In genomic region chr2:118667181-118667580, GRCm38 (mm10) we compare ENCODE assay signal across 23 mouse cellular contexts. TPM values are rescaled to one million over a fixed set of nuclear protein-coding genes. Genes with fewer than 3 reads are reported as not detected.
A peak's percentile ranks its signal among the peaks of the same experiment; 100 is the strongest.
DNase-seq lines count a peak whose midpoint lies in the region; ATAC-seq lines count a peak whose summit lies in the region.
"Had no signal": no experiment of that assay in that cellular context is flagged by ENCODE, and none has a peak within 500 bp of the region (broad histone marks: within the 10 kb centered on the region; RNA-seq: fewer than 3 reads in every experiment).

No protein-coding gene starts in this region.

- peak overlapping the region; percentile 42 for H3K27ac ChIP-seq in heart, embryonic 12.5 days (ENCODE audit: poor library complexity, severe bottlenecking)
- no peak overlapping the region for H3K27ac ChIP-seq in hindbrain, embryonic 15.5 days (replicated peaks)
- H3K27ac ChIP-seq in hindbrain, embryonic 11.5 days (ENCODE audit: low read depth, low read length): no peak overlapping the region
- H3K27ac ChIP-seq: embryonic facial prominence, embryonic 15.5 days; gastrocnemius, adult 2 months; hindbrain, embryonic 10.5 days; limb, embryonic 15.5 days; liver, embryonic 15.5 days; neural tube, embryonic 15.5 days had no signal

- ATAC-seq in heart, embryonic 12.5 days (ENCODE audit: insufficient number of reproducible peaks, low FRiP score): no peak
- no peak for ATAC-seq in hindbrain, embryonic 15.5 days (ENCODE audit: low FRiP score, low read depth)
- ATAC-seq in hindbrain, embryonic 11.5 days (ENCODE audit: low FRiP score): no peak
- ATAC-seq: forebrain, embryonic 14.5 days had no signal

- no peaks in the 10 kb centered on the region for H3K36me3 ChIP-seq in heart, embryonic 12.5 days
- no peaks in the 10 kb centered on the region for H3K36me3 ChIP-seq in hindbrain, embryonic 15.5 days
- H3K36me3 ChIP-seq in hindbrain, embryonic 11.5 days (ENCODE audit: control insufficient read depth, insufficient read depth, low read length): no peaks in the 10 kb centered on the region
- H3K36me3 ChIP-seq: embryonic facial prominence, embryonic 15.5 days; hindbrain, embryonic 10.5 days; limb, embryonic 15.5 days; liver, embryonic 15.5 days; neural tube, embryonic 15.5 days had no signal

- intact Hi-C loops in heart, postnatal 10 days (cut with DNase I): no loop called here

- no peak for DNase-seq in heart, postnatal 10 days
- no peak for DNase-seq in hindbrain, embryonic 11.5 days (ENCODE audit: low spot score)
- peak; percentile 62 for DNase-seq in adrenal gland, adult 8-10 months
- peak; percentile 43 for DNase-seq in adrenal gland, postnatal 10 days
- DNase-seq in urinary bladder, postnatal 10 days (ENCODE audit: low spot score): no peak
- DNase-seq: cerebellum, adult 8-10 months; cerebellum, postnatal 36 days; gastrocnemius, adult 2 months; kidney, adult 8-10 months; kidney, postnatal 10 days; left cerebral cortex, postnatal 4 days; lung, postnatal 4 days; right cerebral cortex, adult 18-20 months; thymus, adult 18-20 months; thymus, postnatal 36 days had no signal

- no peak overlapping the region for H3K4me3 ChIP-seq in heart, embryonic 12.5 days
- H3K4me3 ChIP-seq in hindbrain, embryonic 15.5 days: no peak overlapping the region
- no peak overlapping the region for H3K4me3 ChIP-seq in hindbrain, embryonic 11.5 days (ENCODE audit: low read depth, low read length)
- H3K4me3 ChIP-seq: embryonic facial prominence, embryonic 15.5 days; gastrocnemius, adult 2 months; hindbrain, embryonic 10.5 days; limb, embryonic 15.5 days; liver, embryonic 15.5 days; neural tube, embryonic 15.5 days had no signal

- peak overlapping the region; percentile 14; the same call in 1 of the 2 replicates for H3K4me2 ChIP-seq in heart, embryonic 12.5 days
- peak overlapping the region; percentile 67; the same call in 1 of the 2 replicates for H3K4me2 ChIP-seq in hindbrain, embryonic 15.5 days
- H3K4me2 ChIP-seq in hindbrain, embryonic 11.5 days (replicated peaks; ENCODE audit: low read depth, low read length): no peak overlapping the region
- H3K4me2 ChIP-seq: embryonic facial prominence, embryonic 15.5 days; limb, embryonic 15.5 days; liver, embryonic 15.5 days had no signal

- 31% methylated on average over 5 of the region's 5 CpGs for WGBS in heart, embryonic 12.5 days
- WGBS in hindbrain, embryonic 15.5 days: 74% methylated on average over 5 of the region's 5 CpGs
- 69% methylated on average over 5 of the region's 5 CpGs for WGBS in hindbrain, embryonic 11.5 days

- peaks cover 64% of the 10 kb centered on the region for H3K4me1 ChIP-seq in heart, embryonic 12.5 days (replicated peaks)
- H3K4me1 ChIP-seq in hindbrain, embryonic 15.5 days (replicated peaks): peaks cover 53% of the 10 kb centered on the region
- peaks cover 5% of the 10 kb centered on the region; the same call in 1 of the 2 replicates for H3K4me1 ChIP-seq in hindbrain, embryonic 11.5 days (replicated peaks; ENCODE audit: control insufficient read depth, insufficient read depth, low read length)

- no peak overlapping the region for H3K9ac ChIP-seq in heart, embryonic 12.5 days
- H3K9ac ChIP-seq in hindbrain, embryonic 15.5 days: no peak overlapping the region
- no peak overlapping the region for H3K9ac ChIP-seq in hindbrain, embryonic 11.5 days (ENCODE audit: low read depth, low read length)
- H3K9ac ChIP-seq: embryonic facial prominence, embryonic 15.5 days; limb, embryonic 15.5 days; liver, embryonic 15.5 days; neural tube, embryonic 15.5 days had no signal

- no peaks in the 10 kb centered on the region for H3K9me3 ChIP-seq in heart, embryonic 12.5 days (replicated peaks)
- no peaks in the 10 kb centered on the region for H3K9me3 ChIP-seq in hindbrain, embryonic 15.5 days
- H3K9me3 ChIP-seq in hindbrain, embryonic 11.5 days (ENCODE audit: control insufficient read depth, low read length): no peaks in the 10 kb centered on the region
- H3K9me3 ChIP-seq: embryonic facial prominence, embryonic 15.5 days; hindbrain, embryonic 10.5 days; limb, embryonic 15.5 days; liver, embryonic 15.5 days; neural tube, embryonic 15.5 days had no signal

- peaks cover 19% of the 10 kb centered on the region for H3K27me3 ChIP-seq in heart, embryonic 12.5 days (replicated peaks)
- no peaks in the 10 kb centered on the region for H3K27me3 ChIP-seq in hindbrain, embryonic 15.5 days
- peaks cover 18% of the 10 kb centered on the region for H3K27me3 ChIP-seq in hindbrain, embryonic 11.5 days (ENCODE audit: control insufficient read depth, insufficient read depth, low read length)

RNA-seq across cellular contexts. Expression of gene Pak6, which starts 4.1 kb away (rescaled TPM):
- 4.6 and 5.8 TPM in 2 replicates for polyA plus RNA-seq in heart, embryonic 12.5 days (2016; fragmentation: Nextera tagmentation; extraction: Ambion mirVana)
- 10 to 100 TPM; 13.5 to 15.3 TPM for total RNA-seq in heart, postnatal 10 days (2021)
- polyA plus RNA-seq in hindbrain, embryonic 15.5 days (2015; fragmentation: Nextera tagmentation; extraction: Ambion mirVana): 46.9 and 48.6 TPM in 2 replicates
- 1.5 and 2.0 TPM in 2 replicates for polyA plus RNA-seq in hindbrain, embryonic 11.5 days (2014; fragmentation: Nextera tagmentation; extraction: Ambion mirVana)
- 10 to 100 TPM; 27.0 to 35.6 (median 28.7) TPM for total RNA-seq in adrenal gland, adult 8-10 months (2022)
- total RNA-seq in adrenal gland, postnatal 10 days (2021): 10 to 100 TPM in 1 of 2 experiments, 1 to 10 TPM in 1; 8.0 to 13.6 TPM
- total RNA-seq: gastrocnemius, adult 2 months had no signal

RNA-seq across cellular contexts. Expression of gene Ankrd63, which starts 36.6 kb away (rescaled TPM):
- 1.2 and 1.4 TPM in 2 replicates for polyA plus RNA-seq in heart, embryonic 12.5 days (2016; fragmentation: Nextera tagmentation; extraction: Ambion mirVana)
- 1 to 10 TPM in 1 of 2 experiments, under 1 TPM in 1; 0.64 to 1.7 TPM for total RNA-seq in heart, postnatal 10 days (2021)
- 0.05 TPM in 1 of 2 replicates, not detected in the other for polyA plus RNA-seq in hindbrain, embryonic 15.5 days (2015; fragmentation: Nextera tagmentation; extraction: Ambion mirVana)
- polyA plus RNA-seq in hindbrain, embryonic 11.5 days (2014; fragmentation: Nextera tagmentation; extraction: Ambion mirVana): not detected in 2 replicates
- total RNA-seq in adrenal gland, adult 8-10 months (2022): under 1 TPM; 0.11 to 0.84 (median 0.36) TPM
- total RNA-seq in adrenal gland, postnatal 10 days (2021): under 1 TPM; 0.09 to 0.15 TPM
- polyA plus RNA-seq: hindbrain, embryonic 10.5 days; neural tube, embryonic 15.5 days had no signal

Comparison
In these comparisons a context has a peak if more than half of its experiments do, and no peak if none do; other contexts are left out.
1. DNase-seq: peak in adrenal gland, adult 8-10 months (single experiment) and adrenal gland, postnatal 10 days (single experiment); none in heart, postnatal 10 days (0 of 2), hindbrain, embryonic 11.5 days (single experiment) and urinary bladder, postnatal 10 days (single experiment).